10 mouse cellular contexts compared by ENCODE assay signal in genomic region chr3:127694802-127695771, GRCm38 (mm10).
A peak's percentile ranks its signal among the peaks of the same experiment; 100 is the strongest.
DNase-seq lines count a peak whose midpoint lies in the region; ATAC-seq and TF ChIP-seq lines count a peak whose summit lies in the region.
"Had no signal": no experiment of that assay in that cellular context is flagged by ENCODE, and none has a peak within 500 bp of the region (broad histone marks: within the 10 kb centered on the region; RNA-seq: fewer than 3 reads in every experiment).

No protein-coding gene starts in this region.

- H3K4me3 ChIP-seq in heart, embryonic 12.5 days, result peak overlapping the region; percentile 34
- H3K4me3 ChIP-seq in ES-Bruce4 (ENCODE audit: low read depth, low read length), result peak overlapping the region; percentile 30; the same call in 1 of the 2 replicates
- peak overlapping the region; percentile 28 for H3K4me3 ChIP-seq in embryonic facial prominence, embryonic 15.5 days (replicated peaks)
- peak overlapping the region; percentile 40 for H3K4me3 ChIP-seq in limb, embryonic 13.5 days

- peaks cover 36% of the 10 kb centered on the region for H3K27me3 ChIP-seq in heart, embryonic 12.5 days (replicated peaks)
- H3K27me3 ChIP-seq in ES-Bruce4 (ENCODE audit: control insufficient read depth, insufficient read depth, low read length, poor library complexity, severe bottlenecking), result peaks cover 3% of the 10 kb centered on the region; the same call in 1 of the 2 replicates
- peaks cover 28% of the 10 kb centered on the region for H3K27me3 ChIP-seq in embryonic facial prominence, embryonic 15.5 days
- H3K27me3 ChIP-seq in limb, embryonic 13.5 days, result peaks cover 41% of the 10 kb centered on the region

- H3K9ac ChIP-seq in heart, embryonic 12.5 days, result no peak overlapping the region
- H3K9ac ChIP-seq in ES-Bruce4 (ENCODE audit: low read depth, poor library complexity, severe bottlenecking), result no peak overlapping the region
- no peak overlapping the region for H3K9ac ChIP-seq in embryonic facial prominence, embryonic 15.5 days
- H3K9ac ChIP-seq in limb, embryonic 13.5 days, result peak overlapping the region; percentile 50

- DNase-seq in heart, adult 8-10 months (ENCODE audit: low spot score), result no peak
- no peak for DNase-seq in gastrocnemius, postnatal 25 days
- DNase-seq in urinary bladder, postnatal 25 days (ENCODE audit: low spot score), result no peak
- DNase-seq in left cerebral cortex, postnatal 14 days (ENCODE audit: low spot score in 2 of 2), result no peak
- DNase-seq: cerebellum, adult 11-12 months; kidney, adult 8-10 months had no signal

- no peak for TF ChIP-seq EP300 in ES-Bruce4 (IDR thresholded peaks at IDR 0.05; ENCODE audit: insufficient read depth, low read depth, low read length)

- TF ChIP-seq CTCF in ES-Bruce4 (IDR thresholded peaks at IDR 0.05; ENCODE audit: low read depth, low read length), result no peak

- ATAC-seq in heart, embryonic 12.5 days (ENCODE audit: insufficient number of reproducible peaks, low FRiP score), result no peak
- ATAC-seq in embryonic facial prominence, embryonic 15.5 days (ENCODE audit: insufficient number of reproducible peaks, low FRiP score, low TSS enrichment, low read depth), result no peak
- no peak for ATAC-seq in limb, embryonic 13.5 days (ENCODE audit: low FRiP score, low read depth)

- no peak overlapping the region for H3K27ac ChIP-seq in heart, embryonic 12.5 days (ENCODE audit: poor library complexity, severe bottlenecking)
- no peak overlapping the region for H3K27ac ChIP-seq in ES-Bruce4 (ENCODE audit: insufficient read depth, low read length)
- no peak overlapping the region for H3K27ac ChIP-seq in embryonic facial prominence, embryonic 15.5 days (replicated peaks)
- H3K27ac ChIP-seq in limb, embryonic 13.5 days, result no peak overlapping the region

- intact Hi-C loops in left cerebral cortex, postnatal 14 days (cut with DNase I), result no loop called here

- H3K4me1 ChIP-seq in heart, embryonic 12.5 days (replicated peaks), result peaks cover 5% of the 10 kb centered on the region; the same call in 1 of the 2 replicates
- H3K4me1 ChIP-seq in ES-Bruce4 (ENCODE audit: control insufficient read depth, insufficient read depth, low read length), result no peaks in the 10 kb centered on the region
- peaks cover 6% of the 10 kb centered on the region; the same call in 1 of the 2 replicates for H3K4me1 ChIP-seq in embryonic facial prominence, embryonic 15.5 days
- peaks cover 5% of the 10 kb centered on the region; the same call in 1 of the 2 replicates for H3K4me1 ChIP-seq in limb, embryonic 13.5 days

- peak overlapping the region; percentile 60 for H3K4me2 ChIP-seq in heart, embryonic 12.5 days
- H3K4me2 ChIP-seq in embryonic facial prominence, embryonic 15.5 days (replicated peaks), result peak overlapping the region; percentile 54
- H3K4me2 ChIP-seq in limb, embryonic 13.5 days (replicated peaks), result peak overlapping the region; percentile 67

- no peak for TF ChIP-seq POLR2A in ES-Bruce4 (IDR thresholded peaks at IDR 0.05; ENCODE audit: insufficient read depth, low read length)

- no peaks in the 10 kb centered on the region for H3K9me3 ChIP-seq in heart, embryonic 12.5 days (replicated peaks)
- H3K9me3 ChIP-seq in ES-Bruce4 (replicated peaks; ENCODE audit: control insufficient read depth, insufficient read depth, low read length, poor library complexity, severe bottlenecking), result no peaks in the 10 kb centered on the region
- no peaks in the 10 kb centered on the region for H3K9me3 ChIP-seq in embryonic facial prominence, embryonic 15.5 days (replicated peaks)
- H3K9me3 ChIP-seq in limb, embryonic 13.5 days, result no peaks in the 10 kb centered on the region

- WGBS in heart, embryonic 12.5 days, result 14% methylated on average over 43 of the region's 43 CpGs
- 11% methylated on average over 43 of the region's 43 CpGs for WGBS in embryonic facial prominence, embryonic 15.5 days
- WGBS in limb, embryonic 13.5 days, result 11% methylated on average over 43 of the region's 43 CpGs

- H3K36me3 ChIP-seq in heart, embryonic 12.5 days, result no peaks in the 10 kb centered on the region
- no peaks in the 10 kb centered on the region for H3K36me3 ChIP-seq in ES-Bruce4 (ENCODE audit: control insufficient read depth, insufficient read depth, low read length, poor library complexity, severe bottlenecking)
- H3K36me3 ChIP-seq in embryonic facial prominence, embryonic 15.5 days, result no peaks in the 10 kb centered on the region
- H3K36me3 ChIP-seq in limb, embryonic 13.5 days, result no peaks in the 10 kb centered on the region
